Mouse (Mus musculus) embryonic facial prominence, embryonic 13.5 days (tissue): ENCODE measurements at regions not wholly inside any gene's neighbourhood (a gene's known extent, or its start where the extent isn't known, plus 50 kb on each side); places are given as distances from the start of the nearest gene placed in this dataset.
A peak's percentile ranks its signal among the peaks of the same experiment; 100 is the strongest.

Experiments used
- ATAC-seq: fragments of 200-750 bp; cut with Nextera tagmentation; 2 replicates; pipeline ENCODE4 v1.8.0; 2017; ENCODE audit warnings: low read depth; ENCODE audit not compliant: insufficient number of reproducible peaks, insufficient read depth, low FRiP score, low TSS enrichment
- H3K27ac ChIP-seq: fragments of 300-500 bp; sonication (generic); 2 replicates; pipeline ENCODE4 v1.5.1; 2015; ENCODE audit warnings: moderate library complexity, mild to moderate bottlenecking, inconsistent platforms
- H3K27me3 ChIP-seq: fragments of 300-500 bp; sonication (generic); 2 replicates; pipeline ENCODE4 v1.6.1; 2015; ENCODE audit warnings: mild to moderate bottlenecking, inconsistent platforms
- H3K36me3 ChIP-seq: fragments of 300-500 bp; sonication (generic); 2 replicates; pipeline ENCODE4 v1.6.1; 2015; ENCODE audit warnings: mild to moderate bottlenecking, inconsistent platforms
- H3K4me1 ChIP-seq: fragments of 300-500 bp; sonication (generic); 2 replicates; pipeline ENCODE4 v1.6.1; 2015; ENCODE audit warnings: inconsistent platforms
- H3K4me2 ChIP-seq: fragments of 300-500 bp; sonication (generic); 2 replicates; pipeline ENCODE4 v1.6.1; 2015; ENCODE audit warnings: moderate library complexity, mild to moderate bottlenecking, inconsistent platforms
- H3K4me3 ChIP-seq: fragments of 300-500 bp; sonication (generic); 2 replicates; pipeline ENCODE4 v1.5.1; 2015; ENCODE audit warnings: mild to moderate bottlenecking, inconsistent platforms
- H3K9ac ChIP-seq: fragments of 300-500 bp; sonication (generic); 2 replicates; pipeline ENCODE4 v1.6.1; 2015; ENCODE audit warnings: mild to moderate bottlenecking, inconsistent platforms
- H3K9me3 ChIP-seq: fragments of 300-500 bp; sonication (generic); 2 replicates; pipeline ENCODE4 v1.6.1; 2016; ENCODE audit warnings: inconsistent platforms
- WGBS: fragments of 180-500 bp; shearing (Covaris S2); methylation state at CpG from one replicate; pipeline ENCODE4 v1.1.7; 2015; ENCODE audit warnings: mixed read lengths; 5-methylcytosine and 5-hydroxymethylcytosine counted together

DNA sequence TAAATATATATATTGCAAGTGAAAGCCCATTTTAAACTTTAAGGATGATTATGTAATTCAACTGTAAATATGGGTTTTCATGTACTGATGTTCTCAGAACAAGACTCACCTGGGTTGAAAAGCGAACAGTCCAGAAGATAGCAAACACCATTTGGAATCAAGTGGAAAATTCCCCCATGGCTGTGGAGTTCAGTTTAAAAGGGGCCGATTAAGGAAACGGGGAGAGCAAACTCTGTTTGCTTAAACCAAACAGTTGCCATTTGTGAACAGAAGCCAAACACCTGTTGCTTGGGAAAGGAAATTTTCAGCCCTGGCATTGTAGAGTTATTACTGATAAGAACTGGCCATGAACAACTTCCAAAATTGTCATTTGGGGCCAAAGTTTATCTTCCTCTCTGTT, 126.1 kb downstream of the Tent5c start:
- Histone ChIP-seq H3K9me3 (no peaks in the 10 kb centered on the region), H3K36me3 (no peaks in the 10 kb centered on the region), H3K27me3 (no peaks in the 10 kb centered on the region), H3K4me3 (no peak overlapping the region), H3K27ac (no peak overlapping the region), H3K4me2 (no peak overlapping the region), H3K9ac (no peak overlapping the region), H3K4me1 (0 out of 2 replicates have a peak, but pooled peaks cover 3% of the 10 kb centered on the region)
- no peak for ATAC-seq
- 81% methylated on average over 3 of the region's 3 CpGs for WGBS

DNA sequence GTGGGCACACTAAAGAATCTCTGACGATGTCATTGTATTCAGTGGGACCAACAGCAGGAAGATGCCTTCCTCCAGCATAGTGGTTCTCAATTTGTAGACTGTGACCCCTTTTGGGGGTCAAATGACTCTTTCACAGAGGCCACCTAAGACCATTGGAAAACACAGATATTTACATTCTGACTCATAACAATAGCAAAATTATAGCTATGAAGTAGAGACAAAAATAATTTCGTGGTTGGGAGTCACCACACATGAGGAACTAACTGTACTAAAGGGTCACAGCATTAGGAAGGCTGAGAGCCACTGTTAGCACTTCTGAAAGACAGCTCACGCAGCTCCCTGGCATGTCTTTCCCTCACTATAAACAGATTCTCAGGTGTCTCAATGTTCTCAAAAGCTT, 129.1 kb downstream of the Tent5c start:
- 84% methylated on average over 3 of the region's 3 CpGs for WGBS
- no peak overlapping the region for H3K27ac ChIP-seq
- no peaks in the 10 kb centered on the region for H3K36me3 ChIP-seq
- no peak overlapping the region for H3K4me2 ChIP-seq
- H3K4me1 ChIP-seq: 0 out of 2 replicates have a peak, but pooled peaks cover 3% of the 10 kb centered on the region
- H3K9me3 ChIP-seq: no peaks in the 10 kb centered on the region
- no peak overlapping the region for H3K4me3 ChIP-seq
- no peaks in the 10 kb centered on the region for H3K27me3 ChIP-seq
- H3K9ac ChIP-seq: no peak overlapping the region
- no peak for ATAC-seq

DNA sequence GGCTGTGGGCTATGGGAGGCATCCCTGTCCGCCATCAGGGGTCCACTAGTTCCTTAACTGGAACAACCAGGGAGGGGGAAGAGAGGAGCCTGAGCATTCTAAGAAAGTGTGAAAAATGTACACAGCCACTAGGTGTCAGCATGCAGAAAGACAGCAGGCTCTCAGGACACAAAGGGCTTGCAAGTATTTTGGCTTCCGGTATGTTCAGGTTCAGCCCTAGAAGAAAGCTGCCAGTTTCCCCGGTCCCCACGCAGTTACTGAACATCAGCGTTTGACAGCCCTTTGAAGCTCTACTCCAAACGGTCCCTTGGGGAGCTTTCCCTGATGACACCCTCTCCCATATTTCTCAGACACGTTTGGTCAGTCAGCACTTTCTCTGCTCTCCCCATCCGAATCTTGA, 130.1 kb downstream of the Tent5c start:
- ATAC-seq: no peak
- H3K27me3 ChIP-seq: no peaks in the 10 kb centered on the region
- H3K36me3 ChIP-seq: no peaks in the 10 kb centered on the region
- no peak overlapping the region for H3K27ac ChIP-seq
- 21% methylated on average over 8 of the region's 8 CpGs for WGBS
- peak overlapping the region; percentile 58 for H3K9ac ChIP-seq
- H3K4me1 ChIP-seq: 0 out of 2 replicates have a peak, but pooled peaks cover 3% of the 10 kb centered on the region
- H3K9me3 ChIP-seq: no peaks in the 10 kb centered on the region
- peak overlapping the region; percentile 57 for H3K4me2 ChIP-seq
- H3K4me3 ChIP-seq: peak overlapping the region; percentile 30

DNA sequence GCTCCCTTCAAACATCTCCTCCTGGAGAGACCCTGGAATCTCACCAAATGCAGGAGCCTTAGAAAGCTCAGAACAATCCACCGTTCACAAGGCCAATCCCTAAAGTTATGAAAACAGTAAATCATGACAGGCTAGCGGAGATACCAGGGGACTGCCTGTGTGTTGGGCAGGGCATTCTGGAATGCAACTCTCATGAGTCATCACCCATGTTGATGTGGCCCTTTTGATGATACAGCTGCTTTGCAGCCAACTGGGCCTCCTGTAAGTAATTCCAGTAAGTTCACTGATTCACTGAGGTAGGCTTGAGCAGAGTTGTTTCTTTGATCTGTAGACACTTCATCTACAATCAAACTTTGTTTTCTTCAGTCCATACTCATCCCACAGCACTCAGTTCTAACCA, 155.6 kb downstream of the Tent5c start:
- Histone ChIP-seq H3K9ac (no peak overlapping the region), H3K36me3 (no peaks in the 10 kb centered on the region), H3K4me3 (no peak overlapping the region), H3K4me1 (no peaks in the 10 kb centered on the region), H3K4me2 (no peak overlapping the region), H3K27me3 (no peaks in the 10 kb centered on the region), H3K9me3 (no peaks in the 10 kb centered on the region), H3K27ac (no peak overlapping the region)
- no peak for ATAC-seq
- WGBS: 90% methylated on average over 2 of the region's 2 CpGs

DNA sequence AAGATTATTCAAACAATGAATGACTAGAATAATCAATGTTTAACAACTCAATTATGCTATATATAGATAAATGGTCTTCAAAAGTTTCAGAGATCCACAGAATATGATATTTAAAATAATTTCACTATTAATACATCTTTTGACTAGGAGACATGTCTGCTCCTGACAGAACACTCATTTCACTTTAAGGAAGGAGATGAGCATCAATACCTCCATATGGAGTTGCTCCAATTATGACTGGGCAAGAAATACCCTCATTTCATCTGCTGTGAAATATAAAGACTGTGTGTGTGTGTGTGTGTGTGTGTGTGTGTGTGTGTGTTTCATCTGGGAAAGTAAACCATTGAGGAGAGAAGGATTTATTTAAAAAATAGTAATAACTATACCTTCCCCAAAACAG, 156.2 kb upstream of the Wdr3 start:
- Histone ChIP-seq H3K4me2 (no peak overlapping the region), H3K9me3 (no peaks in the 10 kb centered on the region), H3K9ac (no peak overlapping the region), H3K36me3 (no peaks in the 10 kb centered on the region), H3K4me3 (no peak overlapping the region), H3K27ac (no peak overlapping the region), H3K4me1 (peaks cover 8% of the 10 kb centered on the region; the same call in 1 of the 2 replicates), H3K27me3 (no peaks in the 10 kb centered on the region)
- no peak for ATAC-seq

DNA sequence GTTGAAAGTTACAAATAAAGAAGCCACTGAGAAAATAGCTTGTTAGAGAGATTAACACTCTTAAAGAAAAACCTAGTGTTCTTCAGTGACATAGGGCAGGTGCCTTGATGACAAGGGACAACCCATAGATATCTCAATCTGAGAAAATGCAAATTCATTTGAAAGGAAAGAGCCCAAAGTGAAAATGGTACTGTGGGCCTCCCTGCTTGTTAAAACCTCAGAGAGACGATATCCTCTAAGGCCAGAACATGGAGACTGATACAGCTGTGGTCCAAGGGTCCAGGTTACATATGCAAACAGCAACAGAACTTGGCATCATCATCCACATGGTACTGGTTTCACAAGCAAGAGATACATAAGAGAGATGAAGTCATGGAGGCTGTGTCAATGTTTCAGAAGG, 125.6 kb upstream of the Wdr3 start:
- no peaks in the 10 kb centered on the region for H3K36me3 ChIP-seq
- WGBS: 90% methylated on average over 1 of the region's 1 CpGs
- ATAC-seq: no peak

DNA sequence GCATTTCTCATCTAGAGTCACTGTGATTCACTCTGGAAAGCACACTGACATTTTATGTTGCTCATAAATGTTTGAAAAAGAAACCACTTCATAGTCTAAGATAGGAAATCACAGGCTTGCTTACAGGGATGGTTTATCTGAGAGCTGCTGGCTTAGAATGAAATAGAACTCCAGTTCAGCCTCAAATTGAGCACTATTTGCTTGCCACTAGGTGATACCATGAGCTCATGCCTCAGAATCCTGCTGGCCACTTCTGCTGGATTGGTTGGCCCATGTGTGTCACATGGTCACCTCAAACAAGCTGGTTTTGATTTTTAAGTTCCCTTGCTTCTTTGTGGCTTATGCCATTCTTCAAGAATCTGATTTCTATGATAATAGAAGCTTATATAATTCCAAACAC, 104.8 kb upstream of the Wdr3 start:
- ATAC-seq: no peak

More for the DNA sequence above, 125.6 kb upstream of the Wdr3 start:
- H3K4me3 ChIP-seq: no peak overlapping the region
- H3K27me3 ChIP-seq: no peaks in the 10 kb centered on the region
- no peaks in the 10 kb centered on the region for H3K4me1 ChIP-seq
- no peak overlapping the region for H3K27ac ChIP-seq
- H3K9me3 ChIP-seq: no peaks in the 10 kb centered on the region
- no peak overlapping the region for H3K9ac ChIP-seq
- no peak overlapping the region for H3K4me2 ChIP-seq

DNA sequence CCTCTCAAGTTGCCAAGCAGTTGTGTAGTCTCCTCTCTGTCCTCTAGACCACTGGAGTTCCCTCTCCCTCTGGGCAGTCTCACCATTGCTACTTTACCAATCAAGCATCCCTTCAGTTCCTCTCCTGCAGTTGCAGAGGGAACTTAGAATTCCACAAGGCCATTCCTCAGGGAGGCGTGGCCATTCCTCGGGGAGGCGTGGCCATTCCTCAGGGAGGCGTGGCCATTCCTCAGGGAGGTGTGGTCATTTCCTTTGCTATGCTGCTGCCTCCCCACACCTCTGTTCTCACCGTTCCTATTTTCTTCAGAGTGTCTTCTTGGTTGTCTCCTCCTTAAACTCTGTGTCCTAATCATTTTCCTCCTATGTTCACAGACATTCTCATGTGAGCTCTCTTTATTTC, 102.8 kb upstream of the Wdr3 start:
- no peaks in the 10 kb centered on the region for H3K4me1 ChIP-seq
- ATAC-seq: no peak
- H3K27ac ChIP-seq: no peak overlapping the region
- H3K4me3 ChIP-seq: no peak overlapping the region
- H3K36me3 ChIP-seq: no peaks in the 10 kb centered on the region
- H3K4me2 ChIP-seq: no peak overlapping the region
- no peaks in the 10 kb centered on the region for H3K27me3 ChIP-seq
- H3K9me3 ChIP-seq: no peaks in the 10 kb centered on the region
- H3K9ac ChIP-seq: no peak overlapping the region
- 60% methylated on average over 5 of the region's 5 CpGs for WGBS

More for the DNA sequence above, 104.8 kb upstream of the Wdr3 start:
- no peak overlapping the region for H3K4me3 ChIP-seq
- no peaks in the 10 kb centered on the region for H3K27me3 ChIP-seq
- H3K36me3 ChIP-seq: no peaks in the 10 kb centered on the region
- no peak overlapping the region for H3K27ac ChIP-seq
- H3K9me3 ChIP-seq: no peaks in the 10 kb centered on the region
- no peak overlapping the region for H3K4me2 ChIP-seq
- no peak overlapping the region for H3K9ac ChIP-seq
- H3K4me1 ChIP-seq: no peaks in the 10 kb centered on the region
